Mouse (Mus musculus) testis, adult 2 months (tissue): ENCODE data around the gene Cmtm3.

Experiments
- CTCF ChIP-seq: fragments of 200-500 bp; IDR thresholded peaks from 2 replicates; pipeline ENCODE4 v1.5.1; 2012; ENCODE audit warnings: low read depth, mild to moderate bottlenecking, inconsistent platforms, low read length, moderate library complexity; ENCODE audit not compliant: control insufficient read depth, insufficient read depth, insufficient replicate concordance
- POLR2A ChIP-seq: fragments of 200-500 bp; IDR thresholded peaks from 2 replicates; pipeline ENCODE4 v1.6.1; 2012; ENCODE audit warnings: low read depth, mild to moderate bottlenecking, inconsistent platforms, low read length, moderate library complexity; ENCODE audit not compliant: control insufficient read depth

DNA sequence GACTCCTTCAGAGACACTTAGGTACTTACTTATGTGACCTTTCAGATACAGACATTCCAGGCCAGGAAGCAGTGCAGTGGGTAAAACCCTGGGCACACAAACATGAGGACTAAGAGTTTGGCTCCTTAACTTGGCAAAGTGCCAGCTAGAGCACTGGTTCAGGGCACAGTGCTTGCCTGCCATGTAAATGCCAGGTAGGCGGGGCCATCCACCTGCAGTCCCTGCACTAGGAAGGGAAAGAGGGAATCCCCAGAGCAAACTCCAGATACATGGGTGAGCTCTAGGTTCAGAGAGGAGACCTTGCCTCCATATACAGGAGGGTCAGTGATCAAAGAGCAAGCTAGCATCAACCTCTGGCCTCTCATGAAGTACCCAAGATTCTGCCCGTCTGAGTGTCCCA lies 48.8 kb downstream of the Cmtm3 start:
- no peak for TF ChIP-seq CTCF
- TF ChIP-seq POLR2A = no peak
